Mouse (Mus musculus) right cerebral cortex, postnatal 14 days (tissue): ENCODE results near the gene Cd151.

Experiments used
- DNase-seq: peaks from one replicate; pipeline ENCODE4 v3.0.0; 2022

Cd151 gene

GRCm38 (mm10) chr7:141501820-141502555 is 34.8 kb downstream of the Cd151 start:
- no peak for DNase-seq

GRCm38 (mm10) chr7:141502556-141502905 is 35.3 kb downstream of the Cd151 start:
- no peak for DNase-seq

- DNase-seq = no peak
Measured at GRCm38 (mm10) chr7:141506278-141506677, 39.1 kb downstream of the Cd151 start.

GRCm38 (mm10) chr7:141508160-141508559 is 41.0 kb downstream of the Cd151 start:
- no peak for DNase-seq

GRCm38 (mm10) chr7:141510196-141510595 is 43.0 kb downstream of the Cd151 start:
- no peak for DNase-seq

- DNase-seq = no peak
Measured at GRCm38 (mm10) chr7:141510681-141511191, 43.5 kb downstream of the Cd151 start.

- DNase-seq = no peak
Measured at GRCm38 (mm10) chr7:141517638-141518037, 50.4 kb downstream of the Cd151 start.

- no peak for DNase-seq
Measured at GRCm38 (mm10) chr7:141518296-141518695, 51.1 kb downstream of the Cd151 start.

- no peak for DNase-seq
Measured at GRCm38 (mm10) chr7:141518926-141519325, 51.7 kb downstream of the Cd151 start.

- no peak for DNase-seq
Measured at GRCm38 (mm10) chr7:141519795-141520194, 52.6 kb downstream of the Cd151 start.
